Mouse (Mus musculus): ENCODE data around the gene 4930453N24Rik.

4930453N24Rik gene

DNA sequence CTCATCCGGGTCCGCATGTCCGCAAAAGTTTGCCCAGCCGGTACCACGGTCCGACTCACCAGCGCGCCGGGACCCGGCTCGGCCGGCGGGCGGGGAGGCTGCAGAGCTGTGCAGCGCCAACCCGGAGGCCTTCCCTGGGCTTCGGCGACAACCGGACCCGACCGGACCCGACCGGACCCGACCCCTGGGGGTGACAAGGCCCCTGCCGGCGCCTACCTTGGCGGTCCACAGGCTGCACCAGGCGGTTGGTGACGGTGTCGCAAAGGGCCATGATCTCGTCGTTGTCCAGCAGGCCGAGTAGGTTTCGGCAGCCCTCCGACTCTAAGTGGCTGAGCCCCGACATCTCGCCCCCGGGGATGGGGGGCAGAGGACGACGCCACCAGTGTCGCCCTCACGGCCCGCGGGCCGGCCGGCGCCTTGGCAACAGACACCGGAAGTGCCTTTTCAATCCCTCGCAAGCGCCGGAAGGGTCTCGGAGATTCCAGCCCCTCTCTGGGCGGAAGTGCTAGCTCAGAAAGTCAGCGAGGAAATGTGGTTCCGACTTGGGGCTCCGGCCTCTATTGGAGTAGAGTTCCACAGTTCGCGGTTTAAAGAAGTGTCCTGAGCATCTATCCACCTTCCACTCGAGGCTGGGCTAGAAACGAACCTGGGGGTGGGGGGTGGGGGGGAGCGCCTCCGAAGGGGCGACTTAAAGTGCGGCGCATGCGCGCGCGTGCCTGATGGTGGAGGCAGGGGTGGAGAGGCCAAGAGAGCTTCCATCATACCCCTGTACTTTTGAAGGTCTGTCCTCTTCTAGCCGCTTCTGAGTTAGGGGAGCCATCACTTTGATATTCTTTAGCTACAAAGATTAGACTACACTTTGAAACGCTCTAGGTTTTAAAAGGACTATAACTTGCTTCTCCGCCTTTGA lies at the start of gene 4930453N24Rik:
Gene 4930453N24Rik (minus strand): TSS at position 641 of the 910 bp plus-strand sequence.
- DNase-seq (ENCODE audit: low read depth, low spot score), result peak; percentile 93

GRCm38 (mm10) chr16:64817094-64817765 lies 46.3 kb upstream of the 4930453N24Rik start:
- DNase-seq (ENCODE audit: low read depth, low spot score), result no peak

- no peak for DNase-seq (ENCODE audit: low read depth, low spot score)
These were observed 32.1 kb upstream of the 4930453N24Rik start for GRCm38 (mm10) chr16:64803041-64803440.

GRCm38 (mm10) chr16:64801638-64802037 lies 30.7 kb upstream of the 4930453N24Rik start:
- DNase-seq (ENCODE audit: low read depth, low spot score), result no peak

DNA sequence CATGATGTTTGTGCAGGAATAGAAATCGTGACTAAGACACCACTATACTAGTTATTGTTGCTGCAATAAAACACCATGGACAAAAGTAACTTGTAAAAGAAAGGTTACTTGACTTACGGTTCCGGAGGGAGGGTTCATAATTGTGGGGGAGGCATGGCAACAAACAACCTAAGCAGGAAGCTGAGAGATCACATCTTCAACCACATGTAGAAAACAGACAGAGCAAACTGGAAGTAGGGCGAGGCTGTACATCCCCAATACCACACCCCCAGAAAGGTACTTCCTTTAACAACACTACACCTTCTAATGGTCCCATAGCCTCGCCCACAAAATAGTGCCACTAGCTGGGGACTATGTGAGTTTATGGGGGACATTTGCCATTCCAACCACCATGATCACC lies 29.4 kb upstream of the 4930453N24Rik start:
- DNase-seq (ENCODE audit: low read depth, low spot score), result no peak

GRCm38 (mm10) chr16:64794802-64795201 lies 23.8 kb upstream of the 4930453N24Rik start:
- no peak for DNase-seq (ENCODE audit: low read depth, low spot score)

DNA sequence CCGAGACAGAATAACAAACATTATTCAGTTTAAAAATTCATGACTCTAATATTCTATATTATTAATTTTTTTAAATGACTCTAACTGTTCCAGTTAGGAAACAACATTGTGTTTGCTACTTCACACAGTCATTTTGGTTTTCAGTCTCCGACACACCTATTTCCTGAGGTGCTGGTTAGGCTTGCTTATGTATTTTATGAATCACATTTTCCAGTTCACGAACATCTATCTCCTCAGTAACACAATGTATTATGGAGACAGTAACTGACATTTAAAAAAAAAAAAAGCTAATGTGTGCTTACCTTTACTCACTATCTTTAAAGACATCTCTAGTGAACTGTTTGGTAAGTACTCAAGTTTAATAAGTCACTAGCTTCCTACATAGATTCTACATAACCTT lies 18.7 kb upstream of the 4930453N24Rik start:
- DNase-seq (ENCODE audit: low read depth, low spot score), result no peak

- no peak for DNase-seq (ENCODE audit: low read depth, low spot score)
These were observed 4.6 kb upstream of the 4930453N24Rik start for GRCm38 (mm10) chr16:64775516-64775915.

DNA sequence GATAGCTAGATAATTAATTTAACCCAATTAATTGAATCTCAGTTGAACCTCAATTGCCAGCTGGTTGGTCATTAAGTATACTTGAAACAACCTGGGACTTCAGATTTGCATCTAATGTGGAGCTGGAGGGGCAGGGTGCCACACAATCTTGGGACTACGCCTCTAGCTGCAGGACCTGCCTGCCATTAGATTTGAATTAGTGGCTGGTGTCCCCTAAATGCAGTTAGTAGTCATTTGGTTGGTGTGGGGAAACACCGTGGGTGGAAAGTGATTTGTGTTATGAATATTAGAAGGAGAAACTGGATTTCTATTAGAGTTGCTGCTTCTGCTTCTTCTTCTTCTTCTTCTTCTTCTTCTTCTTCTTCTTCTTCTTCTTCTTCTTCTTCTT lies 464 bp upstream of the 4930453N24Rik start:
- no peak for DNase-seq (ENCODE audit: low read depth, low spot score)

GRCm38 (mm10) chr16:64766696-64767300 lies 4.2 kb downstream of the 4930453N24Rik start:
- DNase-seq (ENCODE audit: low read depth, low spot score), result no peak

GRCm38 (mm10) chr16:64759245-64759626 lies 11.7 kb downstream of the 4930453N24Rik start:
- DNase-seq (ENCODE audit: low read depth, low spot score), result no peak

GRCm38 (mm10) chr16:64758561-64759244 lies 12.3 kb downstream of the 4930453N24Rik start:
- DNase-seq (ENCODE audit: low read depth, low spot score), result no peak

DNA sequence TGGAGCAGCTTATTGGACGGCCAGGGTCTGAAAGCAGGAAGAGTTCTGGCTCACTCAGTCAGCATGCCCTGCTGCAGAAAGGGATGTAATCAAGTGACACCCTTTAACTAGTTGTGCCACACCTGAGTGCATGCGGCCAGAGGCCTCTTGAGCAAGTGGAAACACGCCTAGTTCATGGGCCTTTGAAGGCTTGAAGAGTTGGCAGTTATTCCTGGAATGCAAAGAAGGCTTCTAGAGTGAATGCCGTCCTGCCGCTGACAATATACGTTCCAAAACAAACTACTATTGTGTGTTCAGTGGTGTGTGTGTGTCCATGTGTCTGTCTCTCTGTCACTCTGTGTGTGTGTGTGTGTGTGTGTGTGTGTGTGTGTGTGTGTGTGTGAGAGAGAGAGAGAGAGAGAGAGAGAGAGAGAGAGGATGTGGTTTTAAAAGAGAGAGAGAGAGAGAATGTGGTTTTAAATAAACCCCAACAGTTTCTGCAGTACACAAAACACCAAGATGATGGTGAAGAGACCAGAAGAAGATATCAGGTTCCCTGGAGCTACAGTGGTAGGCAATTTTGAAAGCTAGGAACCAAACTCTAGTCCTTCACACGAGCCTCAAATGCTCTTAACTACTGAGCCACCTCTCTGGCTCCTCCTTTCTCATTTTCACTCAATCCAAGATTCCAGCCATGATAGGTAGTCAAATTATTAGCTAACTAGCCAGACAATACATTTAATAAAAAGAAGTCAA lies 13.1 kb downstream of the 4930453N24Rik start:
- no peak for DNase-seq (ENCODE audit: low read depth, low spot score)

DNA sequence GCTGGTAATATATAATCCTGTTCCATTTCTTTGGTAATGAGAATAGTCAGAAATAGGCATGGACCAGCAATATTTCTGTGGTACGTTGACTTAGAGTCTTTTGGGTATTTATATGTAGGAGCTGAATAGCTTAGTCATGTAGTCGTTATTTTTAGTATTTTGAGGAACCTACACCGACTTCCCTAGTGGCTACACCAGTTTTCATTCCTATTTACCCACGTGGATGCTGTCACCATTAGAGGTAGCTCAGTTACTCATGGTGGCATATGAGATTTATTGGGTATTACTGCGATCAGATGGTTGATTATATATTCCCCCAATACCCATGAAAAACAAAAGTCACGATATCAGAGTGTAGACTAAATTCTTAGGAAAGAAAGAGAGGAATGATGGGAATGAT lies 14.6 kb downstream of the 4930453N24Rik start:
- DNase-seq (ENCODE audit: low read depth, low spot score), result no peak

- peak; percentile 71 for DNase-seq (ENCODE audit: low read depth, low spot score)
These were observed 16.2 kb downstream of the 4930453N24Rik start for GRCm38 (mm10) chr16:64754743-64755139.

DNA sequence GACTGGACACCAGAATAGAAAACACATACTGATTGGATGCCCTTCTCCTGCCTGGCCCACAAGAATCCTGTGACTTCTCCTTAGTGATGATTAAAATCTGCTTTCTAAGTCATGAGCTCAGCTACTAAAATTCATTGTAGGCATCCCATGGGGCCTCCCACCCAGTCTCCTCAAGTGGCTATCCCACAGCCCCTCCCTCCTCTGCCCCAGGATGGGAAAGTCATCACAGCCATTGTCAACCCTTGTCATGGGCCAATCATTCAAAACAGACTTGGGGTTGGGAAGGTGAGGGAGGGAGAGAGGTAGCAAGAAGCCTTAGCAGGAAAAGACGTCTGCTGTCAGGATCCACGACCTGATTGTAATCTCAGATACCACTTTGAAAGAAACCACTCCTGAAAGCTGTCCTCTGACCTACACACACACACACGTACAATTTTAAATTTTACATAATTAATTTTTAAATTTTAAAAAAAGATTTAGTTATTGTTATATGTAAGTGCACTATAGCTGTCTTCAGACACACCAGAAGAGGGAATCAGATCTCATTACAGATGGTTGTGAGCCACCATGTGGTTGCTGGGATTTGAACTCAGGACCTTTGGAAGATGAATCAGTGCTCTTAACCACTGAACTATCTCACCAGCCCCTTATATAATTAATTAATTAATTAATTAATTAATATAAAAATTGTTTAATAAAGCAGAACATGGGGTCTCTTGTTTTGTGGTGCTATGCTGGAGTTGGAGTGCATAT lies 16.8 kb downstream of the 4930453N24Rik start:
- DNase-seq (ENCODE audit: low read depth, low spot score), result no peak

- DNase-seq (ENCODE audit: low read depth, low spot score), result peak; percentile 80
These were observed 22.7 kb downstream of the 4930453N24Rik start for GRCm38 (mm10) chr16:64748237-64748636.

DNA sequence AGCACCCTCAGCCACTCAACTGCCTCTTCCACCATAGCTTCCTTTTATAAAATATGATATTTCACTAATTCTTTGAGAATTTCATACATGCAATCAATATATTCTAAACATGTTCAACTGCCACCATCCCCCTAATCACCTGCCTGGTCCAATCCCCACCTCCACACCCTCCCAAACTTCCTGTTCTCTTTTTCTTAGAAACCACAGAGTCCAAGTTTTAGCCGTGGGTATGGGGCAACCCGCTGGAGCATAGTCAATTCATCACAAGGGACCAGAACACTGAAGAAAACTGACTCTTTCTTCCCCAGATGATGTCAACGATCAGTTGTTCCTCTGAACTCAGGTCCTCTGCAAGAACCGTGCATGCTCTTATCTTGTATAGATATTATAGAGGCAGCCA lies 25.9 kb downstream of the 4930453N24Rik start:
- no peak for DNase-seq (ENCODE audit: low read depth, low spot score)

- DNase-seq (ENCODE audit: low read depth, low spot score), result no peak
These were observed 33.7 kb downstream of the 4930453N24Rik start for GRCm38 (mm10) chr16:64737289-64737688.

Measured in mesoderm, embryonic 11.5 days (tissue).